Mouse (Mus musculus): ENCODE data around the gene Prrc2b. TPM values are rescaled to one million over a fixed set of nuclear protein-coding genes. Genes with fewer than 3 reads are reported as not detected.

Gene Prrc2b
- polyA plus RNA-seq, 1 experiment from 2014 or later: 111 TPM

DNA sequence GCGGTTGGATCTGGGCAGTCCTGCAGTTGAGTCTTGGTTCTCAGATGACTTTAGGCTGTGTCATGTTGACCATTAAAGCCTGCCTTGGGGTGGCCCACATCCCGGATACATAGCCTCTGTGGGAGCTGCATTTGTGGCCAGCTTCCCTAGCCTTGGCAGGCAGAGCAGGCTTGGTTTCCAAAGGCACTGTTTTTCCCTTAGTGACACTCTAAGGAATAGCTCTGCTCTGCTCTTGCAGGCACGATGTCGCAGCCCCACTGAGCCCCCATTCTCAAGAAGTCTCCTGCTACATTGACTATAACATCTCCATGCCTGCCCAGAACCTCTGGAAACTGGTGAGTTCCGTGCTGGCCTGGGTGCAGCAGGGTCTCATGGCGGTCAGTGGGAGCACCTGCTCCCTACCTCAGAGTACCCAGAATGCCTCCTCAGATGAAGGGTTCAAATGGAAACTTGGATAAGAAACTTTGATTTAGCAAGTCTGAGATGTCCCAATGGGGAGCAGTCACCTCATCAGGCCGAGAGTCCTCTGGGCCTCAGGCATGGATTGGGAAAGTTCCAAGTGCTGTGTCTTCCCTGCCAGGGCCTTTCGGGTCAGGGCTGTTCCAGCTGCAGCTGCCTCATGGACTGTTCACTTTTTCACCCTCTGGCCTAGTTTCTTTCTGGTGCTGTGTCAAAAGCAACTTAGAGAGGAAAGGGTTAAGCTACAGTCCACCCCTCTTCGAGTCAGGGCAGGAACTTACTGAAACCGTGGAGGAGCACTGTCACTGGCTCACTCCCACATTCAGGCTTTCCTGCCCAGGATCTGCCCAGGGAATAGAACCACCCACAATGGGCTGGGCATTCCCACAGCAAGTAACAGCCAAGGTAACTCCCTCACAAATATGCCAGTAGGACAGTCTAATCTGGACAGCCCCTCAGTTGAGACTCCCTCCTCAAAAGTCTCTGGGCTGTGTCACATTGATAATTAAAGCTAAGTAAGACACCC lies 97.8 kb downstream of the Prrc2b start:
- Histone ChIP-seq H3K27ac (no peak overlapping the region), H3K9ac (no peak overlapping the region), H3K9me3 (replicated peaks) (no peaks in the 10 kb centered on the region), H3K4me2 (replicated peaks) (no peak overlapping the region), H3K36me3 (peaks cover 89% of the 10 kb centered on the region), H3K27me3 (no peaks in the 10 kb centered on the region), H3K4me1 (no peaks in the 10 kb centered on the region), H3K4me3 (no peak overlapping the region)
- no peak for ATAC-seq (ENCODE audit: low FRiP score)
- WGBS: 78% methylated on average over 10 of the region's 10 CpGs

DNA sequence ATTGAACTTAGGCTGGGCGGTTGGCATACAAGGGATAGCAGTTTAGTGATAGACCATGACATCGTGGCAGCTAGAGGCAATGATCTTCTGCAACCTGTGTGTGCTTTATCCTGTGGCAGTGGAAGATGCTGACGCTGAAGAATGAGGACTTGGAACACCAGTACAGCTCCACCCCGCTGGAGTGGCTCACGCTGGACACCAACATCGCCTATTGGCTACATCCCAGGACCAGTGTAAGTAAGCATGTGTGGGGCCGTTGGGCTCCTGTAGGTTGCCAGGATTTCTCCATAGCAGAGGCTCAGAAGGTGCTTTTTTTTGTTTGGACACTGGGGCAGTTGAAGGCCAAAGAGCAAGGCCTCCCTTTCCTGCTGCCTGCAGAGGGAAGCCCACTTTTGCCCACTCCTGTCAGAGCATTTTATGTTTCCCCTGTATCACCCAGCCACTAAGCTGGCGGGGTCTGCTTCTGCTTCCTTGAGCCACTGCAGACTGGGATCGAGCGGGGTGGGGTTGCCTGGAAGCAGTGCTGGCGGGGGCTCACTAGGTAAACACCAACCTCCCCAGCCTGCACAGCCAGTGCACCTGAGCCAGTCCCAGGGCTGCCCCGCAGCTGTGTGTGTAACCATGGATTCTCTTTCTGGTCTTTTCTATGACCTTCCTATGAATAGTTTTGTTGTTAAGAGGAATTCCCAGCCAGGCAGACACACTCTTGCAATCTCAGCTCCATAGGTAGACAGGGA lies 101.1 kb downstream of the Prrc2b start:
- peaks cover 91% of the 10 kb centered on the region for H3K36me3 ChIP-seq
- no peak overlapping the region for H3K4me2 ChIP-seq (replicated peaks)
- no peaks in the 10 kb centered on the region for H3K4me1 ChIP-seq
- H3K27me3 ChIP-seq: no peaks in the 10 kb centered on the region
- H3K9ac ChIP-seq: no peak overlapping the region
- 89% methylated on average over 12 of the region's 12 CpGs for WGBS
- no peaks in the 10 kb centered on the region for H3K9me3 ChIP-seq (replicated peaks)
- no peak for ATAC-seq (ENCODE audit: low FRiP score)
- no peak overlapping the region for H3K4me3 ChIP-seq
- H3K27ac ChIP-seq: no peak overlapping the region

DNA sequence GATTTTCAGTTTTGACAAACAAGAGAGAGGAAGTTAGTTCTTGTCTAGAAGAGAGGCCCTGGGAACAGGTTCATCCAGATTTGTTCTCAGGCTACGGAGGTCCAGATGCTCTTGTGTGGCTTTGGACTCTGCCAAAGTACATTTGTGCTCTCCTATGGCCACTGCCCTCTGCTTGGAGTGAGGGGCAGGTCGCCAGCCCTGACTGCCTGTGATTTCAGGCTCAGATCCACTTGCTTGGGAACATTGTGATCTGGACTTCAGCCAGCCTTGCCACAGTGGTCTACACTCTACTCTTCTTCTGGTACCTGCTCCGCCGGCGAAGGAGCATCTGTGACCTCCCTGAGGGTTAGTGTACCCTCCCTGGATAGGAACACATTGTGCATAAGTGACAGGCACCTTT lies 101.8 kb downstream of the Prrc2b start:
- Histone ChIP-seq H3K36me3 (peaks cover 93% of the 10 kb centered on the region), H3K9ac (no peak overlapping the region), H3K4me1 (no peaks in the 10 kb centered on the region), H3K27ac (no peak overlapping the region), H3K4me2 (replicated peaks) (no peak overlapping the region), H3K27me3 (no peaks in the 10 kb centered on the region), H3K9me3 (replicated peaks) (no peaks in the 10 kb centered on the region), H3K4me3 (no peak overlapping the region)
- WGBS: 92% methylated on average over 5 of the region's 5 CpGs
- no peak for ATAC-seq (ENCODE audit: low FRiP score)

DNA sequence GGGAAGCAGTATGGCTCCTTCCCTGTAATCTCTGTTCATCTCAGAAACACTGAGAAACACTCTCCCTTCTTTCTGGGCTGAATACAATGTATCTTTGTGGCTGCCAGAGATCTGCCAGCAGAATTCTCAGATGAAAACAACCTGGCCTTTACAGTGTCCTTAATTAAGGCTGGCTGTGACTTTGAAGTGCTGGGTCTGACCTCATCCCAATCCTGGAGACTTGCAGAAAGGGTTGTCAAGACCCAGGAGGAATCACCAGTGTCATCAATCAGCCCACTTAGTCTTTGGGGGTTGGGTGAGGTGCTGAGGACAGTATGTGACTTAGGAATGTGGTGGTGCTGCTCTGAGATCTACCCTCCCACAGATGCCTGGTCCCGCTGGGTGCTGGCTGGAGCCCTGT lies 102.5 kb downstream of the Prrc2b start:
- Histone ChIP-seq H3K36me3 (peaks cover 93% of the 10 kb centered on the region), H3K4me1 (no peaks in the 10 kb centered on the region), H3K4me3 (no peak overlapping the region), H3K27me3 (no peaks in the 10 kb centered on the region), H3K4me2 (replicated peaks) (no peak overlapping the region), H3K27ac (no peak overlapping the region), H3K9ac (no peak overlapping the region), H3K9me3 (replicated peaks) (no peaks in the 10 kb centered on the region)
- WGBS: 93% methylated on average over 1 of the region's 1 CpGs
- ATAC-seq (ENCODE audit: low FRiP score): no peak

DNA sequence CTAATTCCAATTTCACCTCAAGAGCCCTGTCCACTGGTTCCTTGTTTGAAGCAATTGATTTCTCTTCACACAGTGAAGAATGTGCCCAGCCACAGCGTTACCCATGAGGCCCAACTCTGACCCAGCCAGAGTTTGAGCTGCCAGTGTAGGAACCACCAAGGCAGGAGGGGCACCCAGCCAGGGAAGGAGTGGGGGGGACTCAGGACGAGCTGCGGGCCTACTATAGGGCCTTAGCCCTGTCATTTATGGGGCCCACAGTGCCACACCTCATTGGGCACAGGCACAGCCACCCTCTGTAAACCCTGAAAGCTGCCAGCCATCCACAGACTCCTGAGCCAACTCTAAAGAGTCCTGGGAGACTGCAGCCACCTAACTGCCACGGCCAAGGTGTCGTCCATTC lies 103.7 kb downstream of the Prrc2b start:
- 87% methylated on average over 5 of the region's 5 CpGs for WGBS
- H3K36me3 ChIP-seq: peaks cover 81% of the 10 kb centered on the region
- ATAC-seq (ENCODE audit: low FRiP score): no peak
- H3K27me3 ChIP-seq: no peaks in the 10 kb centered on the region
- H3K9ac ChIP-seq: no peak overlapping the region
- H3K4me1 ChIP-seq: peaks cover 9% of the 10 kb centered on the region
- H3K9me3 ChIP-seq (replicated peaks): no peaks in the 10 kb centered on the region
- H3K27ac ChIP-seq: no peak overlapping the region
- H3K4me3 ChIP-seq: no peak overlapping the region
- H3K4me2 ChIP-seq (replicated peaks): no peak overlapping the region

DNA sequence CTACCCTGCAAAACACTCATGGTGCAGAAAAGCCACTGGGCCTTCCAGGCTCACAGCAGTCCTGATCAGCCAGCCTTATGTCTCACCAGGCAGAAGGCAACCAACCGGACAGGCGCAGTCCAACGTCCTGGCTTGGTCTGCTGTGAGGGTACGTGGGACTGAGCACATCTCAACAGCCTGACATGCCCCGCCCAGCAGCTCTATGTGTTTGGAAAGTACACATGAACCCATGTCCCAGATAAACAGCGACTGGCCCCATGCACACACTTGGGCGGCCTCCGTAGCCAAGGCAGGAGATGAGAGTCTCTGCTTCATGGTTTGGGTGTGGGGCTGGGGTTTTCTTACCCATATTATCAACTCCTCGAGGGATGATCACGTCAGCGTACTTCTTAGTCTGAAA lies 105.4 kb downstream of the Prrc2b start:
- peaks cover 13% of the 10 kb centered on the region for H3K4me1 ChIP-seq
- ATAC-seq (ENCODE audit: low FRiP score): no peak
- H3K9ac ChIP-seq: no peak overlapping the region
- no peak overlapping the region for H3K4me2 ChIP-seq (replicated peaks)
- H3K4me3 ChIP-seq: no peak overlapping the region
- H3K27me3 ChIP-seq: no peaks in the 10 kb centered on the region
- H3K27ac ChIP-seq: no peak overlapping the region
- 96% methylated on average over 11 of the region's 11 CpGs for WGBS
- peaks cover 64% of the 10 kb centered on the region for H3K36me3 ChIP-seq
- no peaks in the 10 kb centered on the region for H3K9me3 ChIP-seq (replicated peaks)

DNA sequence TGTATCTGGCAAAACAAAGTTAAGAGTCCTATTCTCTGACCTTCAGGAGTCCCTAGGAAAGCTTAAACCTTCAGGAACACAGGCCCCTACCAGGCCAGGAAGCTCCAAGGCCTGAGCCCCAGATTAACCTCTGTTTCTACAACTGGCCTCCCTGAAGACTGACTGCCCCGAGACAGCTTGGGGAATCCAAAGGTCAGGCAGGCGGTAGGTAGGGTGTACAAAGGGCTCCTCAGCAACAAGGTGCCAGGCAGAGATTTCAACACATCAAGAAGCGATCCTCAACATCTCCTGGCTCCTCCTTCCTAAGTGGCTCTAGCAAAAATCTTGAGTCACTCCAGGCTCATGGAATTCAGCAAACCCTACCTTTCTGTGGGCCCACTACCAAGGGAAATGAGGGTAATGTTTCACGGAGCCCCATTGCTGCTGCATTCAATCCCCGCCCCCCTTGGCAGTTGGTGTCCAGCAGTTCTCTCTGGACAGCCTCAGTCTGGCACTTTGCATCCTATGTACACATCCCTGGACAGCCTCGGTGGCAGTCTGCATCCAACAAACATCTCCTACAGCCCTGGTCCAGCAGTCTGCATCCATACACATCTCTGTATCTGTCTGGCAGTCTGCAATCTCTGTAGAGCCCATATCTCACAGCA lies 108.1 kb downstream of the Prrc2b start:
- Histone ChIP-seq H3K27me3 (no peaks in the 10 kb centered on the region), H3K36me3 (peaks cover 36% of the 10 kb centered on the region), H3K4me2 (replicated peaks) (peak overlapping the region; percentile 82), H3K9ac (peak overlapping the region; percentile 88), H3K4me1 (peaks cover 13% of the 10 kb centered on the region), H3K27ac (no peak overlapping the region), H3K9me3 (replicated peaks) (no peaks in the 10 kb centered on the region), H3K4me3 (peak overlapping the region; percentile 91)
- ATAC-seq (ENCODE audit: low FRiP score): no peak
- WGBS: 61% methylated on average over 6 of the region's 6 CpGs

DNA sequence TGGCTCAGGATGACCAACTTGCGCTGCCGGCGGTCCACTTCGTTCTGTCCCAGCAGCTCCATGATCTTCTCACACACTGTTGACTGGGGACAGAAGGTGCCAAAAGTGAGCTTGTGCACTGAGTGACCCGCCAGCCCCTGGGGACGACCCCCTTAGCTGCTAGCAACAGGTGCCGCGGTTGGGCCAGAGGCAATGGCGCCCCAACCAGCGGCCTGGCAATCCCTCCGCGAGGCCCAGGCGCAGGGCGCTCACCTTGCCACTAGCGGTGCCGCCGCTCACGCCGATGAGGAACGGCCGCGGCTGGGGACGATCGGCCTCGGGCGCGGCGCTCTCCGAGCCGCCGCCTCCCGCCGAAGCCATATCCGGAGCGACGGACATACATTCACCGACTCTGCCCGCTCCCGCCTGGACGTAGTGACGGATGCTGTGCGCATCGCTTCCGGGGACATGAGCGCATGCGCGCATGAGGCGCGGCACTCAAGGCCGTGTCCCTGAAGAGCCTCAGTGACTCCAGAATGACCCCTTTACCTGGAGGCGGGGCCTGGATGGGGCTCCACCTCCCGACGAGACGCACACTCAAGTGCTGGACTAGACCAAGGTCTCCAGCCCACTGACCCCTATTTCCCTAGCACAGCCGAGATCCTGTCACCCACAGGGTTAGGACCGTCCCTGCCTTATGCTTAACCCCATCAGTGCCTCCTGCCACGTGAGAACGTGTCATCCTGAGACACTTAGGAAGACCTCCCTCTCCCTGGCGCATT lies 109.0 kb downstream of the Prrc2b start, which contains the start of gene Uck1:
TSS of gene Uck1 (minus strand) at position 503 of the 761 bp plus-strand sequence.
- Histone ChIP-seq H3K9me3 (replicated peaks) (no peaks in the 10 kb centered on the region), H3K36me3 (peaks cover 28% of the 10 kb centered on the region), H3K4me1 (peaks cover 13% of the 10 kb centered on the region), H3K27me3 (no peaks in the 10 kb centered on the region), H3K4me3 (peak within 1 kb of the TSS; percentile 91), H3K4me2 (replicated peaks) (peak within 1 kb of the TSS; percentile 82), H3K27ac (peak within 1 kb of the TSS; percentile 55; the same call in 1 of the 2 replicates), H3K9ac (peak within 1 kb of the TSS; percentile 88)
- 2% methylated on average over 59 of the region's 59 CpGs for whole genome bisulfite sequencing
- ATAC-seq (ENCODE audit: low FRiP score): peak; percentile 91

DNA sequence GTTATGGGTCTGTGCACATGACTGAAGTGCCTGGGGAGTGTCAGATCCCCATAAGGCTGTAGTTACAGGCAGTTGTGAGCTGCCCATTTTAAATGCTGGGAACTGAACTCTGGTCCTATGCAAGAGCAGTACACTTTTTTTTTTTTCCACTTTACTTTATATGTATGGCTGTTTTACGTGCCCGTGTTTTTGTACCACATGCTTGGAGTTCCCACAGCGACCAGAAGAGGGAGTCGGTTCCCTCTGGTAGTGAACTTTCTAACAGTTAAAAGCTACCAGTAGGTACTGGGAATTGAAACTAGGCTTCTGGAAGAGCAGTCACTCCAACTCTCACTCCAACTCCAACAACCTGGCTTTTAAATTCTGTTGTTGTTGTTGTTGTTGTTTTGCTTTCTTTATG lies 109.8 kb downstream of the Prrc2b start:
- H3K36me3 ChIP-seq: peaks cover 27% of the 10 kb centered on the region
- no peak overlapping the region; the same call in 1 of the 2 replicates for H3K4me3 ChIP-seq
- H3K9ac ChIP-seq: no peak overlapping the region
- peaks cover 13% of the 10 kb centered on the region for H3K4me1 ChIP-seq
- no peak for ATAC-seq (ENCODE audit: low FRiP score)
- no peaks in the 10 kb centered on the region for H3K27me3 ChIP-seq
- WGBS: 31% methylated on average over 4 of the region's 4 CpGs
- H3K27ac ChIP-seq: no peak overlapping the region
- no peak overlapping the region for H3K4me2 ChIP-seq (replicated peaks)
- no peaks in the 10 kb centered on the region for H3K9me3 ChIP-seq (replicated peaks)

DNA sequence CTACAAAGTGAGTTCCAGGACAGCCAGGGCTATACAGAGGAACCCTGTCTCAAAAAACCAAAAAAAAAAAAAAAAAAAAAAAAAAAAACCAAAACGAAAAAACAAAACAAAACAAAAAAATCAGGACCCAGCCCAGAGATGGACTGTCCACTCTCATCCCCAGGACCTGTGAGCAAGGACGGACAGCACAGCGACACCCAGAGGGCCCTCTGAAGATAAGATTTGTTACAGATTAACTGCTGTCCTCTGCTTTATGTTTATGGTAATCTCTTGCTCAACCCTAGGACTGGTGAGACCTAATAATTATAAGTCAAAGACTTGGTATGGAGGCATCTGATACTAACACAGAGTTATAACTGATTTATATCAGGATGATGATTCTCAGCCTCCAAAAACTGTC lies 124.9 kb downstream of the Prrc2b start:
- no peak overlapping the region for H3K27ac ChIP-seq
- no peak overlapping the region for H3K4me2 ChIP-seq (replicated peaks)
- no peaks in the 10 kb centered on the region for H3K9me3 ChIP-seq (replicated peaks)
- H3K4me1 ChIP-seq: no peaks in the 10 kb centered on the region
- no peak for ATAC-seq (ENCODE audit: low FRiP score)
- peaks cover 43% of the 10 kb centered on the region for H3K36me3 ChIP-seq
- 80% methylated on average over 3 of the region's 3 CpGs for WGBS
- H3K27me3 ChIP-seq: no peaks in the 10 kb centered on the region
- H3K4me3 ChIP-seq: no peak overlapping the region
- no peak overlapping the region for H3K9ac ChIP-seq

DNA sequence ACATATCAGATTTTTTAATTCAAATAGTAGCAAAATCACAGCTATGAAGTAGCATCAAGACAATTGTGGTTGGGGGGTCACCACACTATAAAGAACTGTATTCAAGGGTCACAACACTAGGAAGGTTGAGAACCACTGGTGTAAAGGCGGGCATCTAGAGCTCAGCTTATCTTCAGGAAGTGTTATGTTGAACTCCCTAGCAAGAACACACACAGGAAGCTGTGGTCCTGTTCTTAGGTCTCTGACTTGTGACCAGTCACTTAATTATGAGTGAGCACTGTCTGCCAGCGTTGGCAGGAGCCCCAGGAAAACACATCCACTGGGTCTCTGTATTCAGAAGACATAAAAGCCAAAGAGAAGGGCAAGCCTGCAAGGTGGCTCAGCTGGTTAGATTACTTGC lies 131.4 kb downstream of the Prrc2b start:
- 94% methylated on average over 2 of the region's 2 CpGs for WGBS
- peaks cover 58% of the 10 kb centered on the region for H3K36me3 ChIP-seq

More for the DNA sequence above, 131.4 kb downstream of the Prrc2b start:
- Histone ChIP-seq H3K9ac (no peak overlapping the region), H3K27me3 (no peaks in the 10 kb centered on the region), H3K4me1 (peaks cover 11% of the 10 kb centered on the region), H3K4me3 (no peak overlapping the region), H3K27ac (no peak overlapping the region), H3K9me3 (replicated peaks) (no peaks in the 10 kb centered on the region), H3K4me2 (replicated peaks) (no peak overlapping the region)
- ATAC-seq (ENCODE audit: low FRiP score): no peak
